Mouse (Mus musculus) midbrain, embryonic 11.5 days (tissue): Measurements from ENCODE around the gene Rbm6. TPM values are rescaled to one million over a fixed set of nuclear protein-coding genes. Genes with fewer than 3 reads are reported as not detected.

Experiments used
- ATAC-seq: fragments of 200-750 bp; cut with Nextera tagmentation; 2 replicates; pipeline ENCODE4 v1.8.0; 2017; ENCODE audit warnings: moderate TSS enrichment, moderate library complexity; ENCODE audit not compliant: low FRiP score
- DNase-seq: peaks from one replicate; pipeline ENCODE4 v3.0.0; 2015; ENCODE audit warnings: low spot score; ENCODE audit errors: missing footprints
- H3K27ac ChIP-seq: fragments of 300-500 bp; sonication (generic); 2 replicates; pipeline ENCODE4 v1.5.1; 2014; ENCODE audit warnings: low read depth, low read length
- H3K27me3 ChIP-seq: fragments of 300-500 bp; sonication (generic); 2 replicates; pipeline ENCODE4 v1.6.1; 2014; ENCODE audit warnings: mild to moderate bottlenecking, low read length, moderate library complexity, mixed read lengths; ENCODE audit not compliant: control insufficient read depth, insufficient read depth
- H3K36me3 ChIP-seq: fragments of 300-500 bp; sonication (generic); 2 replicates; pipeline ENCODE4 v1.6.1; 2014; ENCODE audit warnings: mild to moderate bottlenecking, low read length, moderate library complexity, mixed read lengths; ENCODE audit not compliant: control insufficient read depth, insufficient read depth
- H3K4me1 ChIP-seq: fragments of 300-500 bp; sonication (generic); 2 replicates; pipeline ENCODE4 v1.6.1; 2014; ENCODE audit warnings: low read length; ENCODE audit not compliant: control insufficient read depth, insufficient read depth
- H3K4me2 ChIP-seq: fragments of 300-500 bp; sonication (generic); 2 replicates; pipeline ENCODE4 v1.6.1; 2014; ENCODE audit warnings: mild to moderate bottlenecking, moderate library complexity
- H3K4me3 ChIP-seq: fragments of 300-500 bp; sonication (generic); 2 replicates; pipeline ENCODE4 v1.5.1; 2014; ENCODE audit warnings: low read depth, low read length
- H3K9ac ChIP-seq: fragments of 300-500 bp; sonication (generic); 2 replicates; pipeline ENCODE4 v1.6.1; 2014; ENCODE audit warnings: low read length
- H3K9me3 ChIP-seq: fragments of 300-500 bp; sonication (generic); 2 replicates; pipeline ENCODE4 v1.6.1; 2016; ENCODE audit warnings: low read length; ENCODE audit not compliant: control insufficient read depth
- WGBS: fragments of 180-500 bp; shearing (Covaris S2); extraction: QIAGEN DNeasy Blood & Tissue Kit; methylation state at CpG from one replicate; pipeline ENCODE4 v1.1.7; 2014; 5-methylcytosine and 5-hydroxymethylcytosine counted together
- polyA plus RNA-seq: library from polyadenylated mRNA; unstranded; fragments of >200 nt; fragmentation: Nextera tagmentation; extraction: Ambion mirVana; gene quantifications from 2 replicates; pipeline ENCODE4 v1.2.1, GENCODE M21; 2014

The Rbm6 gene
- polyA plus RNA-seq, 1 experiment from 2014 or later, result 104 TPM

- no peak overlapping the region for H3K27ac ChIP-seq
- H3K36me3 ChIP-seq, result no peaks in the 10 kb centered on the region
- H3K4me1 ChIP-seq, result peaks cover 19% of the 10 kb centered on the region
- peak overlapping the region; percentile 50 for H3K4me2 ChIP-seq
- H3K9ac ChIP-seq, result peak overlapping the region; percentile 62
- H3K9me3 ChIP-seq, result no peaks in the 10 kb centered on the region
- H3K4me3 ChIP-seq, result peak overlapping the region; percentile 25
- peak; percentile 88 for DNase-seq
- WGBS, result 45% methylated on average over 31 of the region's 31 CpGs
- H3K27me3 ChIP-seq, result peaks cover under 1% of the 10 kb centered on the region; the same call in 1 of the 2 replicates
- 0 out of 2 replicates have a peak, but pooled peaks have one; percentile 6 for ATAC-seq
Measured at GRCm38 (mm10) chr9:107906967-107907800, 34.1 kb upstream of the Rbm6 start.

- peak within 1 kb of the TSS; percentile 25 for H3K4me3 ChIP-seq
- H3K9ac ChIP-seq, result peak within 1 kb of the TSS; percentile 62
- H3K36me3 ChIP-seq, result no peaks in the 10 kb centered on the region
- H3K9me3 ChIP-seq, result no peaks in the 10 kb centered on the region
- peak within 1 kb of the TSS; percentile 50 for H3K4me2 ChIP-seq
- peak; percentile 54; the same call in 1 of the 2 replicates for ATAC-seq
- H3K27me3 ChIP-seq, result peaks cover 3% of the 10 kb centered on the region; the same call in 1 of the 2 replicates
- DNase-seq, result peak; percentile 94
- no peak within 1 kb of the TSS for H3K27ac ChIP-seq
- peaks cover 19% of the 10 kb centered on the region for H3K4me1 ChIP-seq
- WGBS, result 22% methylated on average over 19 of the region's 19 CpGs
Measured at GRCm38 (mm10) chr9:107906252-107906966, 33.4 kb upstream of the Rbm6 start, which contains the start of gene Mst1r. Gene Mst1r (plus strand): TSS chr9:107906873.

- DNase-seq (peak; percentile 99), ATAC-seq (peak; percentile 69)
- H3K9me3 ChIP-seq, result no peaks in the 10 kb centered on the region
- H3K9ac ChIP-seq, result no peak overlapping the region
- WGBS, result 7% methylated on average over 4 of the region's 4 CpGs
- no peaks in the 10 kb centered on the region for H3K36me3 ChIP-seq
- no peak overlapping the region for H3K27ac ChIP-seq
- peaks cover 25% of the 10 kb centered on the region for H3K4me1 ChIP-seq
- H3K4me2 ChIP-seq, result no peak overlapping the region
- H3K4me3 ChIP-seq, result no peak overlapping the region
- peaks cover 12% of the 10 kb centered on the region for H3K27me3 ChIP-seq
Measured at GRCm38 (mm10) chr9:107904726-107905125, 31.7 kb upstream of the Rbm6 start.

- Histone ChIP-seq H3K4me2 (peak overlapping the region; percentile 68), H3K27me3 (peaks cover 12% of the 10 kb centered on the region), H3K4me1 (peaks cover 9% of the 10 kb centered on the region), H3K27ac (no peak overlapping the region), H3K9ac (no peak overlapping the region; the same call in 1 of the 2 replicates), H3K4me3 (peak overlapping the region; percentile 28; the same call in 1 of the 2 replicates), H3K9me3 (no peaks in the 10 kb centered on the region), H3K36me3 (no peaks in the 10 kb centered on the region)
- no peak for DNase-seq
- 5% methylated on average over 17 of the region's 17 CpGs for WGBS
- no peak for ATAC-seq
Measured at GRCm38 (mm10) chr9:107901627-107901914, 28.5 kb upstream of the Rbm6 start.

GRCm38 (mm10) chr9:107900840-107901626 lies 28.0 kb upstream of the Rbm6 start:
- Histone ChIP-seq H3K27me3 (peaks cover 12% of the 10 kb centered on the region), H3K4me1 (peaks cover 6% of the 10 kb centered on the region), H3K9ac (peak overlapping the region; percentile 51), H3K9me3 (no peaks in the 10 kb centered on the region), H3K4me3 (peak overlapping the region; percentile 28; the same call in 1 of the 2 replicates), H3K36me3 (no peaks in the 10 kb centered on the region), H3K27ac (no peak overlapping the region), H3K4me2 (peak overlapping the region; percentile 68)
- 3% methylated on average over 44 of the region's 44 CpGs for WGBS
- DNase-seq (peak; percentile 98), ATAC-seq (peak; percentile 71)

- H3K4me3 ChIP-seq, result no peak overlapping the region
- 71% methylated on average over 12 of the region's 12 CpGs for WGBS
- no peak for DNase-seq
Measured at GRCm38 (mm10) chr9:107899855-107900254, 26.8 kb upstream of the Rbm6 start.

GRCm38 (mm10) chr9:107898563-107898962 lies 25.5 kb upstream of the Rbm6 start:
- no peak for DNase-seq
- Histone ChIP-seq H3K27me3 (peaks cover 12% of the 10 kb centered on the region), H3K9me3 (no peaks in the 10 kb centered on the region), H3K9ac (no peak overlapping the region), H3K4me2 (no peak overlapping the region), H3K36me3 (no peaks in the 10 kb centered on the region), H3K4me1 (peaks cover 6% of the 10 kb centered on the region), H3K27ac (no peak overlapping the region), H3K4me3 (no peak overlapping the region)
- 86% methylated on average over 10 of the region's 10 CpGs for WGBS
- ATAC-seq, result no peak

More at GRCm38 (mm10) chr9:107899855-107900254, 26.8 kb upstream of the Rbm6 start:
- no peaks in the 10 kb centered on the region for H3K9me3 ChIP-seq
- no peak overlapping the region for H3K4me2 ChIP-seq
- H3K36me3 ChIP-seq, result no peaks in the 10 kb centered on the region
- H3K27me3 ChIP-seq, result peaks cover 12% of the 10 kb centered on the region
- H3K4me1 ChIP-seq, result peaks cover 6% of the 10 kb centered on the region
- ATAC-seq, result no peak
- no peak overlapping the region for H3K9ac ChIP-seq
- no peak overlapping the region for H3K27ac ChIP-seq

GRCm38 (mm10) chr9:107891023-107891422 lies 18.0 kb upstream of the Rbm6 start:
- H3K36me3 ChIP-seq, result no peaks in the 10 kb centered on the region
- no peak overlapping the region for H3K4me2 ChIP-seq
- no peak for ATAC-seq
- no peak for DNase-seq
- peaks cover 6% of the 10 kb centered on the region for H3K4me1 ChIP-seq
- 97% methylated on average over 1 of the region's 1 CpGs for WGBS
- H3K27ac ChIP-seq, result no peak overlapping the region
- H3K27me3 ChIP-seq, result no peaks in the 10 kb centered on the region
- no peak overlapping the region for H3K9ac ChIP-seq
- H3K4me3 ChIP-seq, result no peak overlapping the region
- H3K9me3 ChIP-seq, result no peaks in the 10 kb centered on the region
